Mouse (Mus musculus) forelimb bud, embryonic 11.5 days (tissue): ENCODE results near the gene Lysmd2.
"Not testable (repeated sequence)": the region's sequence is repeated elsewhere in the genome, so short reads cannot be mapped to it uniquely, and the experiment has no call there.

Source experiments
- DNase-seq: peaks from one replicate; pipeline ENCODE4 v3.0.0-alpha.2; 2012; ENCODE audit warnings: low read depth, low spot score

Lysmd2 gene

GRCm38 (mm10) chr9:75625556-75626307, at the start of gene Lysmd2:
Gene Lysmd2, plus strand, starts transcription at chr9:75625741.
- peak; percentile 62 for DNase-seq

GRCm38 (mm10) chr9:75579321-75579720, 46.2 kb upstream of the Lysmd2 start:
- DNase-seq: no peak

GRCm38 (mm10) chr9:75581694-75582350, 43.7 kb upstream of the Lysmd2 start:
- peak; percentile 36 for DNase-seq

- DNase-seq: no peak
Measured at GRCm38 (mm10) chr9:75589850-75590790, 35.4 kb upstream of the Lysmd2 start.

DNA sequence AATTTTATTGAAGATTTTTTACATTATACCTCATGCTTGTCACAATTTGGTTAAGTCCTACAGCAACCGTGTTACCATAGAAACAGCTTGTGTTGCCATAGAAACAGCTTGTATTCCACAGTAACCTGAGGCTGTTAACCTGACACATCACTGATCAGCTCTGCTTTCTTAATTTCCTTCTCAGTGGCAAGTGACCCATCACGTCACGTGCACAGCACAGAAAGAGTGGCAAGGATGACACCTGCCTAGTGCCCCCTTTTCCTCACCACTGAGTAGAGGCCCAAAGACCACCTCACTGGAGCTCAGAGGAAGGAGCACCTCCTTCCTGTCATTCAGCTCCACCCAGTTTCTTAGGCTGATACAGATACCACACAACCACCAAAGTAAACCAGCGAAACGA, 32.1 kb upstream of the Lysmd2 start:
- no peak for DNase-seq

DNA sequence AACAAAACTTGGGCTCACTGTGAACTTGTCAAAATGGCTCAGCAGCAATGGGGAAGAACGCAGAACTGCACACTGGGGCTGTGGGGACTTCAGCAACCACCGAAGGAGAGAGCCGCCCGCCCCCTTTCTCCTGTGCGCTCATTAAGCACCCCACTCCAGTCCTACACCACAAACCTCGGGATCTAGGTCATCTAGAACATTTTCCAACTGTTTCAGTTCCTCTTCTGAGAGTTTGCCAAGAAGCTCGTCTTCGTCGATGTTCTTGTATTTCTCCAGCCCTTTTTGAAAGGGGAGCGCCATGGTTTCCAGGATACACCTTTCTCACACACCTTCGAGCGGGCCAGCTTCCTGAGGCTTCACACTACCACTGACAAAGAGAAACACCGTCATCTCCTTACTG, 28.5 kb upstream of the Lysmd2 start:
- DNase-seq: no peak

- no peak for DNase-seq
Measured at GRCm38 (mm10) chr9:75597596-75597995, 27.9 kb upstream of the Lysmd2 start.

- no peak for DNase-seq
Measured at GRCm38 (mm10) chr9:75599191-75599841, 26.2 kb upstream of the Lysmd2 start.

DNA sequence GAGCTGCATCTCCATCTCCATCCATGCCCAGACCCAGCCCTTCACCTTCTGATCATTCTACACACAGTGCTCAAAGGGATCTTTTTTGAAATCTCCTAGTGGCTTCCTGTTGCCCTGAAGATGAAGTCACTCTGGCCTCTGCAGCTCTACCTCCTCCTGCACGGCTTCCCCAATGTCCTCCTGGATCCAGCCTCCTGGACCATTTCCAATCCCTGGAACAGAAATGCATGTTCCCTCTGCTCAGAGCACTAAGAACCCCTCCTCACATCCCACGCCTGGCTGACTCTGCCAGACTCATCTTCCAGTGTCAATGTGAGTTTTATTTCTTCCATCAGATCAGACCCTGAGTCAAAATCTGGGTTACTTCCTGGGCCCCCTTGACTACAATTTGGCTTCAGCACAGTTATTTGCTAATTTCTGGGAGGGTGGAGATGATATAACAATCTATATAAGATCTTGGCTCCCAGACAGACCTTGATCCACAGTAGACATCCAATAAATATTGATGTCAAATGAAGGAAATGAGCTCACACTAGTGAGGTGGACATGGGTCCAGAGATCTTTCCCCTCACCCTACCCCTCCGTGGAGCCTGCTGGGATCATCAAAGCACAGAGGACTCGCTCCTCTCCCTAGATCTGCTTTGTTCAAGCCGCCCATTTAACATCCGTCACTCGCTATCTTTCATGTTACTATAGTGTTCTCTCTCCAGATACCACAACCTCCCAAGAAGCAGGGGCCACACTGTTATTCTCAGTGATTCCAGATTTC, 25.2 kb upstream of the Lysmd2 start:
- DNase-seq: no peak

DNA sequence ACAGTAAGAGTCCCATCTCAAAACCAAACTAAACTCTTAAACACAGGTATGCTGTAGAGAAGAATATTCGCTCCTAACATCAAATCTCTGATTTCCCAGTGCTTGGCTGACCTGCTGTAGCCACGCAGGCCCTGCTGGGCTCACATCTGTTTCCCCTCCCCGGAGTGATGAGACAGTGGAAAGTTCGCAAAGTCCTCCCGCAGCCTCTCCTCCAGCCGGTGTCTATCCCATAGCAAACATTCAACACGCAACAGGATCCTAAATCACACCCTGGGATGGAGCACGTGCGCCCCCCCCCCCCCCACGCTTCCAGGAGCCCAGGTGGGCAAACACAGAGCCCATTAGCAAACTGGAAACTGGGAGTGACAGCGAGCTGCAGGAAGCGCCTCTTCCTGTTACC, 24.0 kb upstream of the Lysmd2 start:
- no peak for DNase-seq

DNA sequence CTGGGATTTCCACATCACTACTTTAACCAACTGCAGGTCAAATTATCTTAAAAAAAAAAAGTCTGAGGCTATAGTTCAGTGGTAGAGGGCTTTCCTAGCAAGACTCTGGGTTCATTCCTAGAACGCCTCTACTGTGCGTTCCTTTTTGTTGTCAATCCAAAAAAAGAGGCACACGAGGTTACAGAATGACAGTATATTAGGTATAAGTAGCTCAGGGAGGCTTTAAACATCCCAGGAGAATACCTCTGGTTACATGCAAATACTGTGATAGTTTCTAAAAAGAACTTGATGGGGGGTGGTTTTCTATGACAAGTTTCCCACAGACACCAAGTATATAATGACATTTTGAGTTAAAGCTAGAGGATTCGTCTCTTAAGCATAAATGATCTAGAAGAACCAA, 18.0 kb upstream of the Lysmd2 start:
- DNase-seq: no peak

GRCm38 (mm10) chr9:75609505-75609904, 16.0 kb upstream of the Lysmd2 start:
- no peak for DNase-seq

GRCm38 (mm10) chr9:75609965-75610364, 15.6 kb upstream of the Lysmd2 start:
- no peak for DNase-seq

GRCm38 (mm10) chr9:75610571-75611493, 14.7 kb upstream of the Lysmd2 start, which contains the start of gene Tmod2:
Gene Tmod2, minus strand, starts transcription at chr9:75611325.
- peak; percentile 45 for DNase-seq

- DNase-seq: no peak
Measured at GRCm38 (mm10) chr9:75616560-75616959, 9.0 kb upstream of the Lysmd2 start.

GRCm38 (mm10) chr9:75618836-75619400, 6.6 kb upstream of the Lysmd2 start:
- no peak for DNase-seq

DNA sequence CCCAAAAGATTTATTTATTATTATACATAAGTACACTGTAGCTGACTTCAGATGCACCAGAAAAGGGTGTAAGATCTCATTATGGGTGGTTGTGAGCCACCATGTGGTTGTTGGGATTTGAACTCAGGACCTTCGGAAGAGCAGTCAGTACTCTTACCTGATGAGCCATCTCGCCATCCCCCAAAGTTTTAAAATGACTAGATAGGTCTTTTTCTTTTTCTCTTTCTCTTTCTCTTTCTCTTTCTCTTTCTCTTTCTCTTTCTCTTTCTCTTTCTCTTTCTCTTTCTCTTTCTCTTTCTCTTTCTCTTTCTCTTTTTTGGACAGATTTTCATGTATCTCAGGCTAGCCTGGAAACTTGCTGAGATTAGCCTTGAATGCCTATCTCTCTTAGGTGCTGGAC, 5.8 kb upstream of the Lysmd2 start:
- not testable (repeated sequence) for DNase-seq

GRCm38 (mm10) chr9:75621428-75621827, 4.1 kb upstream of the Lysmd2 start:
- no peak for DNase-seq

DNA sequence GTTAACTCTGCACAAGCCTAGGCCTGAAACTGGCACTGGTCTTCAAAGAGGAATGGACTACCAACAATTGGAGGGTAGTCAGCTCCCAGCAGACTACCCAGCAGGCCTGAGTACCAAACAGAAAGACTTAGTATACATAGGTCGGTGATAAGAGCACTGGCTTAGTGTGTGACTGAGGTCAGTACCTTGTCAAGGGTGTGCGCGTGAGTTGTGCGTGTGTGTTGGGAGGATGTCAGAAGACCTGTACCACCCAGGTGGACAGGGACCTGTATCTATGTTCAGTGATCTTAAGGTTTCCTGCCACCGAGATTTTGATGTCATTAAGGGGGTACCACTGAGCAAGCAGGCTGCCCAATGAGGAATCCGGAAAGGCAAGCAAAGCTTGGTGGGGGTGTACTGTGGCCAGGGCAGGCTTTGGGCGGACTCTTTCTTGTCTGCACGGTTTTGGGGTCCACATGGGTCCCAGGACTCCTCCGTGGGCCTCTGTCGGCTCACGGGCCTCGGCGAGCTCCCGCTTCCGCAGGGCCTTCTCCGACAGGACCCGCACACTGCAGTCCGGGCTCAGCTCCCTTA, 472 bp upstream of the Lysmd2 start:
- peak; percentile 43 for DNase-seq
